Mouse (Mus musculus) bone marrow, adult 2 months (tissue): ENCODE measurements around the gene Cpne4.

Source experiments
- CTCF ChIP-seq: fragments of 200-500 bp; IDR thresholded peaks from 2 replicates; pipeline ENCODE4 v1.5.1; 2011; ENCODE audit warnings: low read length, control low read depth; ENCODE audit not compliant: control insufficient read depth, insufficient read depth
- POLR2A ChIP-seq: fragments of 200-500 bp; IDR thresholded peaks from 2 replicates; pipeline ENCODE4 v1.6.1; 2011; ENCODE audit warnings: low read depth, mild to moderate bottlenecking, control low read depth, low read length, borderline replicate concordance; ENCODE audit not compliant: control insufficient read depth

DNA sequence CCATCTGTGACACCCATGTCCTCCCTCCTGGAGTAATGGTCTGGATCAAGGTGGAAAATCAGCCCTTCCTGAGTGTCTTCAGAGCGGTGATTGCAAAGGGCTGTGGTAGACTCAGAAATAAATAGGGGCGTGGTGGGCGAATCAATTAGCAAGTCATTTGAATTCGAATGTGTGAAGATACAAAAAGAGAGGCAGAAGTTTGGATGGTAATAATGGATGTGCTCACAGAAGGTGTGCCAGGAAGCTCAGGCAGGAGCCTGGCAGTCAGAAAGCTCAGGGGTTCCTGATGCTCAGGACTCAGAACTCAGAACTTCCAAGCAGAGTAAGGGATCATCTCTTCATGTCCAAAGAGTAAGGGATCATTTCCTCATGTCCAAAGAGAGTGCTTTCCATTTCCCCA, 257.7 kb downstream of the Cpne4 start:
- TF ChIP-seq CTCF (no peak), POLR2A (no peak)
